Mouse (Mus musculus) adrenal gland, postnatal 4 days (tissue): ENCODE measurements around the gene 4930402F06Rik. TPM values are rescaled to one million over a fixed set of nuclear protein-coding genes. Genes with fewer than 3 reads are reported as not detected.
A peak's percentile ranks its signal among the peaks of the same experiment; 100 is the strongest.

ENCODE experiments used
- DNase-seq, 2 experiments: peaks; one replicate each; pipeline ENCODE4 v3.0.0; 2021 to 2022; ENCODE audit warnings: low spot score in 2 of 2, mixed read lengths in 2 of 2
- total RNA-seq, 2 experiments: library from RNA; stranded (reverse); gene quantifications; 2 replicates each; pipeline ENCODE4 v1.2.3; 2021

Gene 4930402F06Rik
- total RNA-seq, 2 experiments from 2014 or later = not detected

DNA sequence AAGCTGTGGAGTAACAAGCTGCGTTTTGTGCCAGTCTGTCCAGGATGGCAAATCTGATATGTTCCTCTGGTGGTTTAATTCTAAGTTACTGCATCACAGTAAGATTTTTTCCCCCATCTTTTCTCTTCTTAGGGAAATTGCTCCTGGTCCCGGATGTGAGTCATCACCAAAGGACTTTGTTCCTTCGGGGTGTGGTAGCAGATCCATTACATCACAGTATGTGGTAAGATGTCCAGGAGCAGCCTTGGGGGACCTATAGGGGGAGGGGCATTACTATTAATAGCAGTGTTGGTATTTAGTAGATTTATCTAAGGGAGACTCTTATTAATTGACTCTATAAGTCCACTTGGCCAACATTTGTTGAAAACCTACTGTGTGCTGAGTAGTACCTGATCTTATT, 54.4 kb downstream of the 4930402F06Rik start:
- DNase-seq = no peak

DNA sequence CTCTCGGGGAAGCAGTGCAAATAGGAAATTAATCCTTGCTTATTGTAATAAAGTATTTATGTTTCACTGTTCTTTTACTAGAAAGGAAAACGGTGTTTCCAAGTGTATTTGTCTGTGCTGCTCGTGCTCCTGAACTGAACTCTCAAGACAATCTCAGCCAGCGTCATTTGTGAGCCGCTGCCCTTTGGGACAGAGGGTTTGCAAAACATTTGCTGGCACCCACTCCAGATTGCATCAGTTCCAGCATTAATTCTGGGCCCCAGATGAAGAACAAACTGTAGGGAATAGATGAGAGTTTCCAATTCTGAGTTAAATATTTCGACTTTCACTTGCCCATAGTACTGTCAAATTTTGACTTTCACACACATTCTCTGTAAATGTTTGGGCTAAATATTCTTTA, 58.3 kb downstream of the 4930402F06Rik start:
- DNase-seq = no peak

DNA sequence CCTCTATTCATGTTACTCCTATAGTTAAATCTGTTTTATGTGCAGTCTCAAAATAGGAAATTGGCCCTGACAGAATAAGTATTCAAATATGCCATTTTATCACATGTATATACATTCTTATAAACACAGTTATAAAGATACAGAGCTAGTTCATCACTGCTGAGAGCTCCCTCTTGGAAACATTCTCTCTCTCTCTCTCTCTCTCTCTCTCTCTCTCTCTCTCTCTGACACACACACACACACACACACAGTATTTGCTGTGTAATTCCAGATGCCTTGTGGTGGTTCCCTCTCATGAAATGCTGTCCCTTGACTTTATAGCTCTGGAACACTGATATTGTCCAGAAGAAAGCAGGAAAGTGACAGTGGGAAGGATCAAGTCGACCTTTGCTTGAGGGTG, 58.9 kb downstream of the 4930402F06Rik start:
- DNase-seq = no peak

DNA sequence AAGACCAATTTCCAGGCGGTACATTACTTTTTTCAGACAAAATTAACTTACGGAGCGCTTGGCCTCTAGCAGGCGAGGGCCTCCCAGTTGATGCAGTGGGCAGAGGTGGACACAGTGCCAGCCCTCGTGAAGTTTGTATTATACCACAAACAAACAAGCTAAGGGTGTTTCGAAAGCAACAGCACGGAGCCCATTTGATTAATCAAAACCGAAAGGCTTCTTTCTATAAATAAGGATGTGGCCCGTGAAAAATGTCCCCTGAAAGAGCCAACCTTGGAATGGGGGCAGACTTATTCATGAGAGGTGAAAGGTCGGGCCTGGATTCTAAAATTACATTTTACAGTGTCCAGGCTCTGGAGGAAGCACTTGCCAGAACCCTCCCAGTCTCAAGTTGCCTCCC, 59.6 kb downstream of the 4930402F06Rik start:
- no peak for DNase-seq

DNA sequence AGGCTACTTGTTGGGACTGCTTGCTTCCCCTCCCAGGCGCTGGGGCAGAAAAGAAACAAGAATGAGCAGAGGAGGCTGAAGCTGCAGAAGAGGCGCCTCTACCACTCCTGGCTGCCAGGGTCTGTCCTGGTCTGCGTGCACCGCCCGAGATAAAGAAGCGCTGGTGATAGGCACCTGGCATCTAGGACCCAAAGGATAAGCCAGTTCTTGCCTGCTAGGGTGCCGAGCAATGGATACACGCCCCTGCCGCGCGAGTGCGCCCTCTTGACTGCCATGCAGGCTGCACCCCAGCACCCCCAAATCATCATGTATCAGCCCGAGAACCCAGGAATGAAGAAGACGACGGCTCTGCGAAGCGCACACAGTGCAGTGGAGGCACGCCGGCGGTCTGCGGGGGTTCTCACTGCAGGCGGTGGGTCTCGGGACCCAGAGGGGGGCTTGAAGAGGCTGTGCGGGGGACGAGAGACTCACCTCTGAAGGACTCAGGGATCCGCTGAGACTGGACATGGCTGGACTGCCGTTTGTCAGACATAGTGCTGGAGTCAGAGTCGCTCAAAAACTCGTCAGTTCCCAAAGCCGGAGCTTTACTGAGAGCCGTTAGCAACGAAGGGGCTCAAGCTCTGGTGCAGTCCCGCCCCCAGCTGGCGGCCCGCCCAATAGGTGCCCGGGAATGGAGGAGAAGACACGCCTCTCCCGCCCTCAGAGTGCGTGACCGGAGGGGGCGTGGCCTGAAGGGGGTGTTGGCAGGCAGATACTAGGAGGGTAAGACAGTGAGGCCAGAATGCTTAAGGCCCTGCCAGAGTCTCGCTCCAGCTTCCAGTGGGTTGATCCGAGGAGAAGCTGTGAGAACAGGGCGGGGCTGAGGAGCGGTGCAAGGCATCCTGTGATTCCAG, 60.3 kb downstream of the 4930402F06Rik start, which contains the start of gene Stom:
Stom (minus strand) TSS at position 589 of the 893 bp plus-strand sequence.
- DNase-seq = peak; percentile 99 to 100

DNA sequence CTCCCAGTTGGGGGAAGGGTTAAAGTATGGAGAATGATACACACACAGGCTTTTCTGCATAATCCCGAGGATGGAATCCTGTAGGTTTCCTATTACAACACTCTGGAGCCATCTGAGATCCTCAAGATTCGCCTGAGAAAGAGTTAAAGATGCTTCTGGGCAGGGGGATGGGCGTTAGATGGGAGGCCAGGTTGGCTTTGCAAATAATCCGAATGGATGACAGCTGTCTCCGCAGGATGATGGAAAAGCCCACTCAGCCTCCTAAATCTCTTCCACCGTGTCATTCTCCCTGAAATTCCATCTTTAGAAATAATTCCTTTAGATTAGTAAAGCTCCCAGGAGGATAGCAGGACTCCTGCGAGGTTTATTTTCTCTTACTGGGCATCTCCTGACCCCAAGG, 61.4 kb downstream of the 4930402F06Rik start:
- no peak for DNase-seq

DNA sequence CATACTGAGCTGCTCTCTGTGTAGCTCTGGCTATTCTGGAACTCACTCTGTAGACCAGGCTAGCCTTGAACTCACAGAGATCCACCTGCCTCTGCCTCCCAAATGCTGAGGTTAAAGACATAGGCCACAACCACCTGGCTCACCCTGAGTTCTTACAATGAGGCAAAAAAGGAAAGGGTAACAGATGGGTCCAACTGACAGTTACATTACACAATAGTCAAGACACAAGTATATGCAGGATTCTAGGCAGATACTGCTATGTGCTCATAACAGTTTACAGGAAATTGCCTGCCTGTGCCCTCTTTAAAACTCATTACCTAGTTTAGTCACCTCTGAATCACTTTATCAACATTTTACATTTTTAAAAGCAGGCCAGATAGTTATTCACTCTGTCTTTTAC, 63.3 kb downstream of the 4930402F06Rik start:
- no peak for DNase-seq

DNA sequence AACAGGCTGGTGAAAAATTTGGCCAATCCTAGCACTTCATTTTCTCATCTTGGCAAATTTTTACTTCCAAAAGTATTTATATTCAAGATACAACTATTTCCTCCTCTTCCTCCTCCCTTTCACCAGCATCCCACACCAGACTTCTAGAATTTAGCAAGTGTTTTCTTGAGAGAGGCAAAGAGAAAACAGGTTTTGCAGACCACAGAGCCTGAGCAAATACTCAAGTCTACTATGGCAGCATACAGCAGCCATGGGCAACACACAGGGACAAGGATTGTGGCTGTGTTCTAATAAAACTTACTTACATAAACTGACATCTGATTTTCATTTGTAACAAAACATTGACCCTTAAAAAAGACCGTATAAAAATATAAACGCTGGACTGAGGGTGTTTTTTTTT, 65.8 kb downstream of the 4930402F06Rik start:
- no peak for DNase-seq

DNA sequence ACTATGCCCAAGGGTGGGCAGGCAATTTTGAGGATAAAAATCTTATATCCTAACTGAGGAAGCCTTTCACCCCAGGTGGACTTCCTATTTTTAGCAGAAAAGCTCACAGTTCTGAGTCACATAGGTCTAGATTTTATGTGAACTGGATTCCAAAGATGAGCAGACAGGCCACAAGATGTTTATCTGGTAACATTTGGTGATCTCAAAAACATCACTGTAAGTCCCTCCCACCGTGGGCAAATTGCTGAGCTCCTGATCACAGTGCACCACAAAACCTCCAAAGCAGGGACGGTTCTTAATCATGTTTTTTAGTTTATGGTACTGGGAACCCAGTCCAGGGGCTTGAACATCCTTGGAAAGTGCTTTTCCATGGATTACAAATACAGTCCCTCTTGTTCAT, 67.9 kb downstream of the 4930402F06Rik start:
- DNase-seq = no peak

DNA sequence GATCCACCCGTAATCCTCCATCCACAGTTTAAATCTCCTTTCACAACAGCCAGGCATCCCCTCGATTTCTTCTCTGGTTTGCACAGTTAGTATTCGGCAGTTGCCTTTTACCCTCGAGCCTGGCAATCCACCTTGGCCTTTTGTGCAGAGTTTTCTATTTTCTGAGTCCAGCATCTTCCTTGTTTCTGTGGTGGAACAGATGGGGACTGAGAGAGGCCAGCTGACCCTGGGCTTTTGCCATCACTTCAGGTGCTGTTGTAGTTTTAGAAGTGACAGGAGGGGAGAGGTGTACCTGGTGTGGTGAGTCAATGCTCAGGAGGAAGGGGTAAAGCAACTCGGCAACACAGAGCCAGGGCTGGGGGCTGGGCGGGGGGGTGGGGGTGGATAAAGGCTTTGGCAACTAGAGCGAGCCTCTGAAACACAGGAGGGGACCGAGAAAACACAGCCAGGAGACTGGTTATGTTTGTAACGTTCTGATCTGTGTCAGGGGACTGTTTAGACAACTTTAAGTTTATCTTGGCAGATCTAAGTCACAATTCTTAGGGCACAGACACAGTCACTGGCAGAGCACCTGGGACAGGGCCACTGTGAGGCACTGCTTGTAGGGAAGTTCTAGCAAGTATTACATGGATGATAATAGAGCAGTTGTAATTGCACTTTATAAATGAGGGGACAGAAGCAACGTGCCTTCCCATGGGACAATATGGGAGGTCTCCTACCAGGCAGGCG, 68.7 kb downstream of the 4930402F06Rik start:
- DNase-seq = no peak

DNA sequence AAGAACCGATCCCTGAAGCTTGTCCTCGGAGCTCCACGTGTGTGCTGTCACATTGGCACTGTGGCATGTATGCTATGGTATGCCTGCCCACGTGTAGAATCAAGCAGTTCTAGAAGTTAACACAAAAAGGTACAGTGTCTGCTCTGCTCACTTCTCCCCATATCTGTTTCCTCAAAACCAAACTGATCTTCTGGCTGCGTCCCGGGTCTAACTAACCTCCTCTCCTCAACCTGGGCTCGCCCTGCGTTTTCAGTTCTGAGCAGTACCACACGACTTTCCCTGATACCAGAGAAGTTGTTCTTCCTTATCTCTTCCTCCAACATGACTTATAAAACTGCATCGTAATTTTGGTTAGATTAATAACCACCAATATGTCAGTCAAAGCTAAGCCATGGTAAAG, 69.4 kb downstream of the 4930402F06Rik start:
- no peak for DNase-seq

DNA sequence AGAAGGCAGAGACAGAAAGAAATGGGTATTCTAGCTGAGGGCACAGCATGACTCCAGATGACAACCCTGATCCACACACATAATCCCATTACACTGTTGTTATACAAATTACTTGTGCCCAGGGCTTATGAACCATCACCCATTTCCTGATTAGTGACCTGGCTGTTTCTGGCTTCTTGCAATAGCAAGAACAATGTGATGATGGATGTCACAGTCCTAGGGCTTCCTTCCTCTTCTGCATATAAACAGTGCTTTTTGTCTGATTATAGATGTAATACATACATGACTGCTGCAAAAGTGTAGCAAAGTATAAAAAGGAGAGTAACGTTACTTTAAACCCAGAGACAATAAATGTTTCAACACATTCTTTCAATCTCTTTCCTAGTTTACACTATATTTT, 70.0 kb downstream of the 4930402F06Rik start:
- no peak for DNase-seq

DNA sequence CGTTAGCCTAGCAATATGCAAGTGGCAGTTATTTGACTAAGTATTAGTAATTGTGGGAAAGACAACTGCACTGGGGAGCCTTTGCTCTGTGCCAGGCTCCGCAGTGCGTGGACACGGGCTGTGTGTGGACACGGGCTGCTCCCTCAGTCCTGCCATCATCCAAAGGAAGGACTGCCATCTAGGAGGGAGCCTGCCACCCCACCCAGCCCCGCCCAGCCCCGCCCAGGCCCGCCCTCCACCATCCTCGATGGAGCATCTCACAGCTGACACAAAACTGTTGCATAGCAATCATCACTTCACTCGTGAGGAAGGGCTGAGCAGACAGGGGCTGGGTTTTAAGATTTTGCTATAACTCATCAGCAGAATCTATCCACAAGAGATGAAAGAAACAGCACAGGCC, 71.0 kb downstream of the 4930402F06Rik start:
- no peak for DNase-seq

Other genes with a start within 250 kb of the 4930402F06Rik start
- 100 to 1,000 TPM; 213 to 230 TPM for gene Rab14, start 196.1 kb downstream of the 4930402F06Rik start, total RNA-seq
- gene Gsn, start 140.8 kb downstream of the 4930402F06Rik start, total RNA-seq = 100 to 1,000 TPM; 136 to 137 TPM
- 10 to 100 TPM; 42.7 to 43.5 TPM for gene Stom, start 60.2 kb downstream of the 4930402F06Rik start, total RNA-seq
- gene 4930568D16Rik, start 29.4 kb downstream of the 4930402F06Rik start, total RNA-seq = not detected
- 10 to 100 TPM; 15.0 to 15.4 TPM for gene Ggta1, start 66.1 kb upstream of the 4930402F06Rik start, total RNA-seq
- 10 to 100 TPM; 74.4 to 77.6 TPM for gene Dab2ip, start 161.1 kb upstream of the 4930402F06Rik start, total RNA-seq